Mouse (Mus musculus) MEL (cell line): Measurements from ENCODE around the gene Rasl12.

Experiments
- CTCF ChIP-seq, 3 experiments: IDR thresholded peaks in 2 of 3; conservative IDR thresholded peaks in 1 of 3; 2 replicates each; pipeline ENCODE4 v1.5.1; 2011 to 2012; ENCODE audit warnings: low read length in 3 of 3, low read depth in 2 of 3, mild to moderate bottlenecking in 2 of 3, improper control_type of control experiment in 1 of 3, inconsistent platforms in 1 of 3, mixed read lengths in 1 of 3, moderate library complexity in 1 of 3; ENCODE audit not compliant: control insufficient read depth in 1 of 3, insufficient read depth in 1 of 3, poor library complexity in 1 of 3, severe bottlenecking in 1 of 3
- EP300 ChIP-seq, 2 experiments: IDR thresholded peaks; 2 replicates each; pipeline ENCODE4 v1.6.1; 2011; ENCODE audit warnings: improper control_type of control experiment in 2 of 2, low read length in 2 of 2, low read depth in 1 of 2, mild to moderate bottlenecking in 1 of 2
- ETS1 ChIP-seq: IDR thresholded peaks from 2 replicates; pipeline ENCODE4 v1.6.1; 2012; ENCODE audit warnings: low read depth, mild to moderate bottlenecking, inconsistent platforms, low read length, improper control_type of control experiment, moderate library complexity
- GATA1 ChIP-seq: IDR thresholded peaks from 2 replicates; pipeline ENCODE4 v1.6.1; 2011; ENCODE audit warnings: low read depth, low read length, improper control_type of control experiment
- HCFC1 ChIP-seq: IDR thresholded peaks from 2 replicates; pipeline ENCODE4 v1.6.1; 2012; ENCODE audit warnings: low read depth, mild to moderate bottlenecking, inconsistent platforms, low read length, improper control_type of control experiment, moderate library complexity
- MYC ChIP-seq: IDR thresholded peaks from 2 replicates; pipeline ENCODE4 v1.6.1; 2011; ENCODE audit warnings: low read depth, mild to moderate bottlenecking, low read length, improper control_type of control experiment, moderate library complexity
- POLR2A ChIP-seq, 2 experiments: IDR thresholded peaks; 2 replicates each; pipeline ENCODE4 v1.6.1; 2011 to 2012; ENCODE audit warnings: low read length in 2 of 2, mild to moderate bottlenecking in 2 of 2, control low read depth in 1 of 2, improper control_type of control experiment in 1 of 2, low read depth in 1 of 2, moderate library complexity in 1 of 2; ENCODE audit not compliant: control insufficient read depth in 1 of 2, insufficient read depth in 1 of 2, poor library complexity in 1 of 2
- POLR2AphosphoS2 ChIP-seq: IDR thresholded peaks from 2 replicates; pipeline ENCODE4 v1.6.1; 2011; ENCODE audit warnings: low read length, improper control_type of control experiment
- POLR2AphosphoS5 ChIP-seq: IDR thresholded peaks from 2 replicates; pipeline ENCODE4 v1.6.1; 2012; ENCODE audit warnings: low read depth, borderline replicate concordance, mild to moderate bottlenecking, inconsistent platforms, low read length, moderate library complexity, mixed read lengths
- SIN3A ChIP-seq: IDR thresholded peaks from 2 replicates; pipeline ENCODE4 v1.6.1; 2012; ENCODE audit warnings: low read length, improper control_type of control experiment, inconsistent platforms
- TAL1 ChIP-seq: IDR thresholded peaks from 2 replicates; pipeline ENCODE4 v1.6.1; 2012; ENCODE audit warnings: mild to moderate bottlenecking, inconsistent platforms, low read length, moderate library complexity, mixed read lengths
- TBP ChIP-seq: IDR thresholded peaks from 2 replicates; pipeline ENCODE4 v1.8.0; 2011; ENCODE audit warnings: low read depth, low read length, improper control_type of control experiment
- USF1 ChIP-seq: IDR thresholded peaks from 2 replicates; pipeline ENCODE4 v1.6.1; 2014; ENCODE audit warnings: low read depth, mild to moderate bottlenecking, inconsistent platforms, low read length, improper control_type of control experiment, moderate library complexity
- ZMIZ1 ChIP-seq: IDR thresholded peaks from 2 replicates; pipeline ENCODE4 v1.6.1; 2012; ENCODE audit warnings: low read depth, mild to moderate bottlenecking, inconsistent platforms, low read length, improper control_type of control experiment, moderate library complexity

DNA sequence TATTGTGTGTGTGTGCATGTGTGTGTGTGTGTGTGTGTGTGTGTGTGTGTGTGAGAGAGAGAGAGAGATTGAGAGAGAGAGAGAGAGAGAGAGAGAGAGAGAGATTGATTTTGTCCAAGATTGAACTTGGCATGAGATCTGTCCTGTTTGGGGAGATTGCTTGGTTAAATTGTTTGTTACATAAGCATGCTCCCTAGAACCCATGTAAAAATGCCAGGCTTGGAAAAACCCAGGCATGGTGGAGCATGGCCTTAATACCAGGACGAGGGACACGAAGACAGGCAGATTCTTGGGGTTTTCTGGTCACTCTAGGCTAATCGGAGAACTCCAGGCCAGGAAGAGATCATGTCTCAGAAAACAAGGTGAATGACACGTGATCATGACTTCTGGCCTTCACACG is 29.7 kb downstream of the Rasl12 start:
- no peak for TF ChIP-seq EP300 (IDR thresholded peaks at IDR 0.05; ENCODE audit: low read depth in 1 of 2, low read length in 2 of 2)
- TF ChIP-seq HCFC1: no peak
- TF ChIP-seq ZMIZ1: no peak
- TF ChIP-seq CTCF (IDR thresholded peaks at IDR 0.05 in 2 of 3, conservative IDR thresholded peaks at IDR 0.05 in 1 of 3; ENCODE audit: control insufficient read depth in 1 of 3, insufficient read depth in 1 of 3, low read depth in 2 of 3, low read length in 3 of 3, poor library complexity in 1 of 3, severe bottlenecking in 1 of 3): no peak
- no peak for TF ChIP-seq POLR2AphosphoS5
- no peak for TF ChIP-seq POLR2A (IDR thresholded peaks at IDR 0.05; ENCODE audit: control insufficient read depth in 1 of 2, insufficient read depth in 1 of 2, low read depth in 1 of 2, low read length in 2 of 2, poor library complexity in 1 of 2)
- TF ChIP-seq TBP: no peak
- no peak for TF ChIP-seq ETS1
- no peak for TF ChIP-seq TAL1
- no peak for TF ChIP-seq POLR2AphosphoS2
- no peak for TF ChIP-seq GATA1
- TF ChIP-seq MYC: no peak
- TF ChIP-seq USF1: no peak
- no peak for TF ChIP-seq SIN3A
